Mouse (Mus musculus) E14TG2a.4 (cell line): ENCODE results near the gene Tnfaip1.

ENCODE experiments used
- CTCF ChIP-seq: conservative IDR thresholded peaks from 2 replicates; pipeline ENCODE4 v1.5.1; 2014; ENCODE audit warnings: low read length
- NANOG ChIP-seq: IDR thresholded peaks from 2 replicates; pipeline ENCODE4 v1.6.1; 2014; ENCODE audit warnings: borderline replicate concordance, low read length, mixed read lengths
- POU5F1 ChIP-seq: IDR thresholded peaks from 2 replicates; pipeline ENCODE4 v1.6.1; 2014; ENCODE audit warnings: low read length, borderline replicate concordance

DNA sequence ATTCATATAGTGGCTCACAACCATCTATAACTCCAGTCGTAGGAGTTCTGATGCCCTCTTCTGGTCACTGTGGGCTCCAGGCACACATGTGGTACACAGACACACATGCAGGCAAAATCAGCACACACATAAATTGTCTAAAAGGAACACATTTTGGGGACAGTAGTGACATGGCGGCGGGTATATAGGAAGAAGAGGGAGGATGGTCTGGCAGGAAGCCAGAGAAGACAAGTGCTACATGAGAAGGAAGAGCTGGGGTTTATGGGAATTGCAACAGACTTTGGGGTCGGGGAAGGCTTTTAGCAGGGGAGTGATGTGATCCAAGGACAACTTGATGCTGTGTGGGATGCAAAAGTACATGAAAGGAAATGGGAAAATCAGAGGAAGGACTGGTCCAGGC lies 1.6 kb downstream of the Tnfaip1 start:
- TF ChIP-seq CTCF = no peak
- TF ChIP-seq POU5F1 = no peak
- no peak for TF ChIP-seq NANOG
